Mouse (Mus musculus) CH12.LX (cell line): ENCODE results near the gene Fez2. TPM values are rescaled to one million over a fixed set of nuclear protein-coding genes. Genes with fewer than 3 reads are reported as not detected.

Experiments used
- DNase-seq: peaks from one replicate; pipeline ENCODE4 v3.0.0-alpha.2; 2013; ENCODE audit errors: extremely low read depth
- H3K27ac ChIP-seq: 2 replicates; pipeline ENCODE4 v1.5.1; 2012; ENCODE audit warnings: low read depth, mild to moderate bottlenecking, control low read depth, moderate library complexity; ENCODE audit not compliant: insufficient read depth
- H3K27me3 ChIP-seq: replicated peaks from 2 replicates; pipeline ENCODE3; 2012; ENCODE audit warnings: inconsistent platforms
- H3K36me3 ChIP-seq, 2 experiments: replicated peaks in 1 of 2; 2 replicates each; pipeline versions ENCODE3 to v1.6.1; 2012; ENCODE audit warnings: inconsistent platforms in 1 of 2, low read length in 1 of 2, mild to moderate bottlenecking in 1 of 2, mixed read lengths in 1 of 2, moderate library complexity in 1 of 2; ENCODE audit not compliant: control insufficient read depth in 1 of 2, insufficient read depth in 1 of 2
- H3K4me1 ChIP-seq, 2 experiments: 2 replicates each; pipeline ENCODE4 v1.6.1; 2012; ENCODE audit warnings: inconsistent platforms in 1 of 2, moderate library complexity in 1 of 2; ENCODE audit not compliant: insufficient read depth in 2 of 2, control insufficient read depth in 1 of 2
- H3K4me2 ChIP-seq: 2 replicates; pipeline ENCODE4 v1.6.1; 2012; ENCODE audit warnings: low read depth, mild to moderate bottlenecking, control low read depth; ENCODE audit not compliant: poor library complexity, insufficient read depth, severe bottlenecking
- H3K4me3 ChIP-seq, 3 experiments: fragments of 150-350 bp in 1 of 3; sonication (generic) in 1 of 3; replicated peaks in 1 of 3; 2 replicates each; pipeline versions ENCODE3 to v1.5.1; 2011 to 2012; ENCODE audit warnings: low read depth in 2 of 3, low read length in 2 of 3, mild to moderate bottlenecking in 2 of 3, moderate library complexity in 2 of 3, control low read depth in 1 of 3, improper control_type of control experiment in 1 of 3, inconsistent platforms in 1 of 3, mixed read lengths in 1 of 3; ENCODE audit not compliant: poor library complexity in 1 of 3
- H3K79me2 ChIP-seq: replicated peaks from 2 replicates; pipeline ENCODE4 v1.6.1; 2012; ENCODE audit warnings: mild to moderate bottlenecking, moderate library complexity; ENCODE audit not compliant: control insufficient read depth, poor library complexity, insufficient read depth, severe bottlenecking; ENCODE audit errors: extremely low read depth
- H3K9ac ChIP-seq: 2 replicates; pipeline ENCODE4 v1.6.1; 2012; ENCODE audit warnings: low read depth, mild to moderate bottlenecking, control low read depth, moderate library complexity; ENCODE audit not compliant: insufficient read depth
- H3K9me3 ChIP-seq: replicated peaks from 2 replicates; pipeline ENCODE3; 2012; ENCODE audit warnings: low read length, inconsistent platforms, mixed read lengths
- CHD2 ChIP-seq: IDR thresholded peaks from 2 replicates; pipeline ENCODE4 v1.6.1; 2011; ENCODE audit warnings: low read length, improper control_type of control experiment
- CTCF ChIP-seq, 2 experiments: IDR thresholded peaks in 1 of 2; conservative IDR thresholded peaks in 1 of 2; 2 replicates each; pipeline ENCODE4 v1.5.1; 2011 to 2012; ENCODE audit warnings: low read depth in 2 of 2, low read length in 2 of 2, improper control_type of control experiment in 1 of 2, inconsistent platforms in 1 of 2, mild to moderate bottlenecking in 1 of 2, moderate library complexity in 1 of 2
- ELF1 ChIP-seq: IDR thresholded peaks from 2 replicates; pipeline ENCODE4 v1.6.1; 2014; ENCODE audit warnings: low read depth, mild to moderate bottlenecking, inconsistent platforms, low read length, improper control_type of control experiment
- EP300 ChIP-seq: IDR thresholded peaks from 2 replicates; pipeline ENCODE4 v1.6.1; 2011; ENCODE audit warnings: low read length, improper control_type of control experiment
- ETS1 ChIP-seq: conservative IDR thresholded peaks from 2 replicates; pipeline ENCODE4 v1.6.1; 2012; ENCODE audit warnings: low read depth, mild to moderate bottlenecking, inconsistent platforms, low read length, improper control_type of control experiment, moderate library complexity
- IRF4 ChIP-seq: IDR thresholded peaks from 2 replicates; pipeline ENCODE4 v1.6.1; 2014; ENCODE audit warnings: low read depth, mild to moderate bottlenecking, inconsistent platforms, low read length, improper control_type of control experiment
- JUN ChIP-seq: IDR thresholded peaks from 2 replicates; pipeline ENCODE4 v1.6.1; 2011; ENCODE audit warnings: low read depth, mild to moderate bottlenecking, low read length, improper control_type of control experiment, moderate library complexity; ENCODE audit not compliant: insufficient read depth
- MAFK ChIP-seq: IDR thresholded peaks from 2 replicates; pipeline ENCODE4 v1.6.1; 2011; ENCODE audit warnings: low read length, improper control_type of control experiment; ENCODE audit not compliant: insufficient replicate concordance
- MAZ ChIP-seq: IDR thresholded peaks from 2 replicates; pipeline ENCODE4 v1.6.1; 2012; ENCODE audit warnings: low read depth, mild to moderate bottlenecking, inconsistent platforms, low read length, improper control_type of control experiment, moderate library complexity
- MXI1 ChIP-seq: IDR thresholded peaks from 2 replicates; pipeline ENCODE4 v1.6.1; 2011; ENCODE audit warnings: mild to moderate bottlenecking, low read depth, low read length, improper control_type of control experiment
- NRF1 ChIP-seq: IDR thresholded peaks from 2 replicates; pipeline ENCODE4 v1.6.1; 2014; ENCODE audit warnings: low read depth, mild to moderate bottlenecking, inconsistent platforms, low read length, improper control_type of control experiment, moderate library complexity
- PAX5 ChIP-seq: IDR thresholded peaks from 2 replicates; pipeline ENCODE4 v1.6.1; 2012; ENCODE audit warnings: low read length, inconsistent platforms, mixed read lengths
- POLR2A ChIP-seq: IDR thresholded peaks from 2 replicates; pipeline ENCODE4 v1.6.1; 2011; ENCODE audit warnings: low read depth, mild to moderate bottlenecking, improper control_type of control experiment, low read length
- POLR2AphosphoS2 ChIP-seq: IDR thresholded peaks from 2 replicates; pipeline ENCODE4 v1.6.1; 2011; ENCODE audit warnings: low read depth, low read length, improper control_type of control experiment
- RAD21 ChIP-seq: IDR thresholded peaks from 2 replicates; pipeline ENCODE4 v1.6.1; 2011; ENCODE audit warnings: low read depth, mild to moderate bottlenecking, low read length, improper control_type of control experiment, moderate library complexity
- SIN3A ChIP-seq: IDR thresholded peaks from 2 replicates; pipeline ENCODE4 v1.6.1; 2012; ENCODE audit warnings: low read length, improper control_type of control experiment, inconsistent platforms
- SMC3 ChIP-seq: IDR thresholded peaks from 2 replicates; pipeline ENCODE4 v1.6.1; 2011; ENCODE audit warnings: low read depth, low read length, improper control_type of control experiment
- TBP ChIP-seq: conservative IDR thresholded peaks from 2 replicates; pipeline ENCODE4 v1.6.1; 2011; ENCODE audit warnings: low read depth, low read length, improper control_type of control experiment
- TCF12 ChIP-seq: IDR thresholded peaks from 2 replicates; pipeline ENCODE4 v1.6.1; 2014; ENCODE audit warnings: low read depth, mild to moderate bottlenecking, inconsistent platforms, low read length, improper control_type of control experiment
- UBTF ChIP-seq: IDR thresholded peaks from 2 replicates; pipeline ENCODE4 v1.6.1; 2012; ENCODE audit warnings: low read depth, mild to moderate bottlenecking, inconsistent platforms, low read length, improper control_type of control experiment, moderate library complexity
- USF1 ChIP-seq: IDR thresholded peaks from 2 replicates; pipeline ENCODE4 v1.6.1; 2014; ENCODE audit warnings: low read depth, mild to moderate bottlenecking, inconsistent platforms, low read length, improper control_type of control experiment
- USF2 ChIP-seq: conservative IDR thresholded peaks from 2 replicates; pipeline ENCODE4 v1.6.1; 2011; ENCODE audit warnings: low read depth, low read length, improper control_type of control experiment
- ZC3H11A ChIP-seq: IDR thresholded peaks from 2 replicates; pipeline ENCODE4 v1.6.1; 2012; ENCODE audit warnings: low read depth, mild to moderate bottlenecking, inconsistent platforms, low read length, improper control_type of control experiment
- ZKSCAN1 ChIP-seq: IDR thresholded peaks from 2 replicates; pipeline ENCODE4 v1.6.1; 2012; ENCODE audit warnings: low read depth, inconsistent platforms, low read length, improper control_type of control experiment, borderline replicate concordance
- ZMIZ1 ChIP-seq: IDR thresholded peaks from 2 replicates; pipeline ENCODE4 v1.6.1; 2012; ENCODE audit warnings: low read depth, mild to moderate bottlenecking, inconsistent platforms, low read length, improper control_type of control experiment
- dilution Hi-C: fragments of 300-500 bp; cut with MboI; formaldehyde crosslinking; loops from 2 replicates; pipeline ENCODE4 v1.14.3; 2020; ENCODE audit warnings: low sequenced_read_pairs; ENCODE audit not compliant: extremely low pct_unique_long_range_greater_than_20kb, extremely low pct_ligation_motif_present
- in situ Hi-C: fragments of 300-500 bp; cut with MboI; formaldehyde crosslinking; loops from 3 replicates; pipeline ENCODE4 v1.14.3; 2019; ENCODE audit warnings: low sequenced_read_pairs, low pct_ligation_motif_present, low pct_unique_long_range_greater_than_20kb, mixed read lengths
- polyA plus RNA-seq: library from polyadenylated mRNA; unstranded; fragments of >175 nt; gene quantifications from 2 replicates; pipeline ENCODE4 v1.2.1, GENCODE M21; 2012; ENCODE audit warnings: low read depth; ENCODE audit not compliant: insufficient read length
- total RNA-seq, 2 experiments: library from RNA; depleted of rRNA; stranded (reverse); fragments of 300-350 nt in 1 of 2; fragments of >200 nt in 1 of 2; gene quantifications; 2 replicates each; pipeline ENCODE4 v1.2.3; 2012 to 2014

The Fez2 gene
- total and polyA plus RNA-seq, 3 experiments, result 13.5 to 18.7 (median 14.2) TPM

DNA sequence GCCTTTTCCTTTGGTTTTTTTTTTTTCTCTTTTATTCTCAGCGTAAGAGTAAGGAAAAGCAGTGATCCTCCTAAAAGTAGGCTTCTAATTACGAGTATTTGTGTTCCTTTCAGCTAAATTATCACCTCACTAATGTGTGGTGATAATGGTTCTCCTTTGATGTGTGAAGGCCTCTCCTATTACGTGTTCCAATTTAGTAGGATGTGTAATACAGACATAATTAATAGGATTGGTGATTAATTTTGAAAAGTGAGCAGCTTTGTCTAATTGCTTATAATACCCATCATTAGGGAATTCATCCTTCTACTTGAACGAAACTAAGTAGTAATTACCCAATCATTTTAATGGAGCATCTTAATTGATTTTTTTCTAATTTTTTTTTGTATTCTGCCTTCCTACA is 60.2 kb downstream of the Fez2 start:
- in situ Hi-C loops, result no loop called here
- Histone ChIP-seq H3K9me3 (no peaks in the 10 kb centered on the region), H3K27ac (no peak overlapping the region), H3K4me2 (no peak overlapping the region), H3K4me3 (no peak overlapping the region), H3K4me1 (peaks cover 6 to 25% of the 10 kb centered on the region in 2 experiments; a peak in 3 of 4 replicates), H3K36me3 (peaks cover 56 to 68% of the 10 kb centered on the region in 2 experiments), H3K79me2 (no peaks in the 10 kb centered on the region), H3K27me3 (no peaks in the 10 kb centered on the region), H3K9ac (no peak overlapping the region)
- no peak for DNase-seq
- TF ChIP-seq ZMIZ1 (no peak), ELF1 (no peak), MXI1 (no peak), MAZ (no peak), CTCF (conservative IDR thresholded peaks at IDR 0.05 in 1 of 2, IDR thresholded peaks at IDR 0.05 in 1 of 2; ENCODE audit: low read depth in 2 of 2, low read length in 2 of 2) (no peak), PAX5 (no peak), EP300 (no peak), NRF1 (no peak), SMC3 (no peak), TBP (no peak), IRF4 (no peak), ZC3H11A (no peak), ETS1 (no peak), MAFK (no peak), USF2 (no peak), POLR2AphosphoS2 (no peak)
- dilution Hi-C loops, result no loop called here

GRCm38 (mm10) chr17:78355611-78356010 is 62.3 kb downstream of the Fez2 start:
- Histone ChIP-seq H3K4me3 (no peak overlapping the region), H3K36me3 (peaks cover 70 to 87% of the 10 kb centered on the region in 2 experiments), H3K79me2 (no peaks in the 10 kb centered on the region), H3K9me3 (no peaks in the 10 kb centered on the region), H3K4me1 (peaks cover 0 to 11% of the 10 kb centered on the region in 2 experiments; a peak in 2 of 4 replicates), H3K9ac (no peak overlapping the region), H3K4me2 (no peak overlapping the region), H3K27me3 (no peaks in the 10 kb centered on the region), H3K27ac (no peak overlapping the region)
- dilution Hi-C loops, result no loop called here
- in situ Hi-C loops, result no loop called here
- no peak for TF ChIP-seq MXI1
- no peak for TF ChIP-seq ELF1
- no peak for TF ChIP-seq USF2
- TF ChIP-seq ETS1, result no peak
- no peak for TF ChIP-seq JUN
- TF ChIP-seq POLR2A, result no peak
- TF ChIP-seq PAX5, result no peak
- TF ChIP-seq CHD2, result no peak
- TF ChIP-seq ZKSCAN1, result no peak
- no peak for TF ChIP-seq TCF12
- no peak for TF ChIP-seq CTCF (conservative IDR thresholded peaks at IDR 0.05 in 1 of 2, IDR thresholded peaks at IDR 0.05 in 1 of 2; ENCODE audit: low read depth in 2 of 2, low read length in 2 of 2)
- TF ChIP-seq USF1, result no peak
- no peak for TF ChIP-seq MAZ
- TF ChIP-seq SIN3A, result no peak
- no peak for TF ChIP-seq UBTF
- TF ChIP-seq NRF1, result no peak
- no peak for TF ChIP-seq MAFK
- TF ChIP-seq RAD21, result no peak
- TF ChIP-seq SMC3, result no peak
- no peak for DNase-seq
